Mouse (Mus musculus): Measurements from ENCODE around the gene Rsbn1. TPM values are rescaled to one million over a fixed set of nuclear protein-coding genes. Genes with fewer than 3 reads are reported as not detected.

The Rsbn1 gene
- polyA plus RNA-seq, 1 experiment from 2014 or later = 7.9 TPM

- Histone ChIP-seq H3K4me3 (ENCODE audit: low read depth, low read length) (no peak overlapping the region), H3K4me1 (ENCODE audit: control insufficient read depth, insufficient read depth, low read length) (no peaks in the 10 kb centered on the region), H3K27ac (ENCODE audit: low read depth, low read length) (no peak overlapping the region), H3K27me3 (ENCODE audit: control insufficient read depth, insufficient read depth, low read length) (no peaks in the 10 kb centered on the region), H3K9ac (ENCODE audit: low read depth, low read length) (no peak overlapping the region), H3K36me3 (ENCODE audit: control insufficient read depth, insufficient read depth, low read length) (peaks cover 12% of the 10 kb centered on the region), H3K9me3 (replicated peaks; ENCODE audit: control insufficient read depth, low read length) (no peaks in the 10 kb centered on the region), H3K4me2 (no peak overlapping the region)
- 89% methylated on average over 8 of the region's 8 CpGs for WGBS (ENCODE audit: insufficient replicate concordance)
- ATAC-seq (replicated peaks; ENCODE audit: insufficient number of reproducible peaks, low FRiP score, low TSS enrichment) = no peak
Observed at GRCm38 (mm10) chr3:104007479-104007878, 93.6 kb downstream of the Rsbn1 start.

GRCm38 (mm10) chr3:104009924-104010662 lies 96.2 kb downstream of the Rsbn1 start:
- 84% methylated on average over 5 of the region's 5 CpGs for WGBS (ENCODE audit: insufficient replicate concordance)

GRCm38 (mm10) chr3:104011972-104012371 lies 98.1 kb downstream of the Rsbn1 start:
- Histone ChIP-seq H3K27me3 (ENCODE audit: control insufficient read depth, insufficient read depth, low read length) (no peaks in the 10 kb centered on the region), H3K9ac (ENCODE audit: low read depth, low read length) (no peak overlapping the region), H3K36me3 (ENCODE audit: control insufficient read depth, insufficient read depth, low read length) (peaks cover 16% of the 10 kb centered on the region), H3K4me1 (ENCODE audit: control insufficient read depth, insufficient read depth, low read length) (no peaks in the 10 kb centered on the region), H3K9me3 (replicated peaks; ENCODE audit: control insufficient read depth, low read length) (no peaks in the 10 kb centered on the region), H3K4me2 (no peak overlapping the region), H3K4me3 (ENCODE audit: low read depth, low read length) (no peak overlapping the region), H3K27ac (ENCODE audit: low read depth, low read length) (no peak overlapping the region)
- 82% methylated on average over 2 of the region's 2 CpGs for WGBS (ENCODE audit: insufficient replicate concordance)
- no peak for ATAC-seq (replicated peaks; ENCODE audit: insufficient number of reproducible peaks, low FRiP score, low TSS enrichment)

More at GRCm38 (mm10) chr3:104009924-104010662, 96.2 kb downstream of the Rsbn1 start:
- H3K9ac ChIP-seq (ENCODE audit: low read depth, low read length) = no peak overlapping the region
- ATAC-seq (replicated peaks; ENCODE audit: insufficient number of reproducible peaks, low FRiP score, low TSS enrichment) = no peak
- no peaks in the 10 kb centered on the region for H3K4me1 ChIP-seq (ENCODE audit: control insufficient read depth, insufficient read depth, low read length)
- no peak overlapping the region for H3K4me2 ChIP-seq
- H3K9me3 ChIP-seq (replicated peaks; ENCODE audit: control insufficient read depth, low read length) = no peaks in the 10 kb centered on the region
- no peak overlapping the region for H3K27ac ChIP-seq (ENCODE audit: low read depth, low read length)
- H3K36me3 ChIP-seq (ENCODE audit: control insufficient read depth, insufficient read depth, low read length) = peaks cover 11% of the 10 kb centered on the region
- no peak overlapping the region for H3K4me3 ChIP-seq (ENCODE audit: low read depth, low read length)
- H3K27me3 ChIP-seq (ENCODE audit: control insufficient read depth, insufficient read depth, low read length) = no peaks in the 10 kb centered on the region

Other genes starting within 250 kb of the Rsbn1 start
- 21.8 and 22.4 TPM in 2 replicates for gene Olfml3, start 176.1 kb upstream of the Rsbn1 start, polyA plus RNA-seq (2014; fragmentation: Nextera tagmentation; extraction: Ambion mirVana)
- not detected in 2 replicates for gene Gm10964, start 174.8 kb upstream of the Rsbn1 start, polyA plus RNA-seq (2014; fragmentation: Nextera tagmentation; extraction: Ambion mirVana)
- 12.2 and 12.7 TPM in 2 replicates for gene Hipk1, start 122.6 kb upstream of the Rsbn1 start, polyA plus RNA-seq (2014; fragmentation: Nextera tagmentation; extraction: Ambion mirVana)
- 23.4 and 27.5 TPM in 2 replicates for gene Dclre1b, start 104.7 kb upstream of the Rsbn1 start, polyA plus RNA-seq (2014; fragmentation: Nextera tagmentation; extraction: Ambion mirVana)
- gene Ap4b1, start 104.6 kb upstream of the Rsbn1 start, polyA plus RNA-seq (2014; fragmentation: Nextera tagmentation; extraction: Ambion mirVana) = 17.5 and 20.4 TPM in 2 replicates
- gene Gm43064, start 104.5 kb upstream of the Rsbn1 start, polyA plus RNA-seq (2014; fragmentation: Nextera tagmentation; extraction: Ambion mirVana) = 0.18 and 0.19 TPM in 2 replicates
- gene Bcl2l15, start 81.5 kb upstream of the Rsbn1 start, polyA plus RNA-seq (2014; fragmentation: Nextera tagmentation; extraction: Ambion mirVana) = 0.36 and 0.66 TPM in 2 replicates
- gene Ptpn22, start 54.3 kb upstream of the Rsbn1 start, polyA plus RNA-seq (2014; fragmentation: Nextera tagmentation; extraction: Ambion mirVana) = 0.90 and 1.8 TPM in 2 replicates
- gene Phtf1, start 54.0 kb downstream of the Rsbn1 start, polyA plus RNA-seq (2014; fragmentation: Nextera tagmentation; extraction: Ambion mirVana) = 18.7 and 18.9 TPM in 2 replicates